Mouse (Mus musculus): ENCODE results near the gene Rundc3a. TPM values are rescaled to one million over a fixed set of nuclear protein-coding genes. Genes with fewer than 3 reads are reported as not detected.
"Not testable (repeated sequence)": the region's sequence is repeated elsewhere in the genome, so short reads cannot be mapped to it uniquely, and the experiment has no call there.

Gene Rundc3a
- total RNA-seq (2021) = under 1 TPM in 1 of 2 experiments, not detected in 1; 0.19 TPM

DNA sequence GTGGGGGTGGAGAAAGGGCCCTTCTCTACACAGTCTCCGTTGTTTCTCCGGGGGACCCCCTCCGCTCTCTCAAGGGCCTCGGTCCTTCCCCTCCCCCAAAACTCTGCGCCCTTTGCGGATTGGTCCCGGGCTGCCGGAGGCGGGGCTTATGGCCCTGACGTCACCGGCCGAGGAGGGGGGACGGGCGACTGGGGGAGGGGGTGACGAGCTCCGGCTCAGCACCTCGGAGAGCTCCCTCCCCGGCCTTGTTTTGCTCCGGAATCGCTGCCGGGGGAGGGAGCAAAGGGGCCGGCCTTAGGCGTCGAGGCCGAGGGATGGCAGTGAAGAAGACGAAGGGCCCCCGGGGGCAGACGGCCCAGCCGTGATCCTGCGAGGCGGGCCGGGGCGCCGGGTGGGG is at the start of gene Rundc3a:
Gene Rundc3a (plus strand): TSS at position 166 of the 397 bp plus-strand sequence.
- DNase-seq = peak; percentile 56 to 68
- intact Hi-C loops (cut with DNase I) = no loop called here

DNA sequence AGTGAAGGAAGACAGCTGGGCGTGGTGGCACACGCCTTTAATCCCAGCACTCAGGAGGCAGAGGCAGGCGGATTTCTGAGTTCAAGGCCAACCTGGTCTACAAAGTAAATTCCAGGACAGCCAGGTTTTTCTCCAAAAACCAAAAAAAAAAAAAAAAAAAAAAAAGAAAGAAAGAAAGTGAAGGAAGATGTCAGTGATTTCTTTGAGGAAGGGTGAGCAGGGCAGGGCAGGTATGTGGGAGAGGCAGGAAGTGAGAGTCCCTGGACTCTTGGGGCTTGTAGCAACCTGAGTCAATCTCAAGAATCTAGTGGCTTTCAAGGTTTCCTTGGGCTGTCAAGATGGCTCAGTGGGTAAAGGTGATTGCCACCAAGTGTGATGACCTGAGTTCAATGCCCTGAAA is 48.7 kb upstream of the Rundc3a start:
- no peak for DNase-seq
- intact Hi-C loops (cut with DNase I) = no loop called here

DNA sequence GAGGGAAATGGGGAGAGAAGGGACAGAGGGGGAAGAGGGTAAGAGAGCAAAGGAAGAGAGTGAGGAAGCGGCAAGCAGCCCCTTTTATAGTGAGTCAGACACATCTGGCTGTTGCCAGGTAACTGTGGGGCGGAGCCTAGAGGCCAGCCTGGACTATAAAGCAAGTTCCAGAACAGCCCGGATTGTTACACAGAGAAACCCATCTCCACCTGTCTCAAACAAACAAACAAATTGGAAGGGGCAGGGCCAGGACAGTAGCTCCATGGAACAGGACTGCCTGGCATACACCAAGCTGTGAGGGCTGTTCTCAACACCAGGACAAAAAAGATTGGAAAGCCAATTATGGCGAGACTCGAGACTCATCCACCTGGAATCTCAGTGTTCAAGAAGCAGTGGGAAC is 46.3 kb upstream of the Rundc3a start:
- DNase-seq = no peak
- intact Hi-C loops (cut with DNase I) = no loop called here

DNA sequence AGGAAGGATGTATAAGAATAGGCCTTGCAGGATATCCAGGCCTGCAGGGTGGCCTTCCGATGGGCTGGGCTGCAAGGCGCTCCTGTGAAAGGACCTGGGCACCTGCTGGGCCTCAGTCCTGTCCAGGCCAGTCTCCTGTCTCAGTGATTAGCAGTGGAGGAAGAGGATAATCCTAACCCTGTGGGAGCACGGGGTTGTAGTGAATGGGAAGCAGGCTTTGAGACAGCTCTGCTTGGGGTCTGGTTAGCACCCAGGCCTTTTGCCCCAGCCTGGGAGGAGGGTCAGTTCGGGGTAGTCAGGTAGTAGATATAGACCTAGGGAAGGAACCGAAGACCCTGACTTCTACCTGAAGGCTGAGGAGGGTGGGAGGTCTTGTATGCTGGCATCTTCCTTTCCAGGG is 45.5 kb upstream of the Rundc3a start:
- no peak for DNase-seq
- intact Hi-C loops (cut with DNase I) = no loop called here

DNA sequence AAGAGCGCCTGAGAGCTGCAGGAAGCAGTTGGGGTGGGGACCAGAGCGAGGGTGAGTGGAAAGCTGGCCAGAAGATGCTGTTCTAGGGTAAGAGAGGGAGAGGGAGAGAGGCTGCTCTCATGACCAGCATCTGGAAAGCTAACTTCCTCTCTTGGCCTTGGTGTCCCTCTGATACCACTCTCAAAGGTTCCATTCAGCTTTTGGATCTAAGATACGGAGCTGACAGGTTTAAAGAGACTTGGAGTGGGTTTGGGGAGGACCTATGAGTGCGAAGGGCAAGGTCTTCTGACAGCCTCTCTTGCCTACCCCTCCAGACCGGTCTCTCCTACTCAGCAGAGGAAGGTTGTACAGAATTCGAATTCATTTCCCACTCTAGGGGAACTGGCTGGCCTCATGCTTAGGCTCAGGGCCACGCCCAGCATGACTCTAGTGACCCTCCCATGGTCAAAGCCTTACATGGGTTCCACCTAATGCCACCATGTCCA is 45.1 kb upstream of the Rundc3a start:
- no peak for DNase-seq
- intact Hi-C loops (cut with DNase I) = no loop called here

DNA sequence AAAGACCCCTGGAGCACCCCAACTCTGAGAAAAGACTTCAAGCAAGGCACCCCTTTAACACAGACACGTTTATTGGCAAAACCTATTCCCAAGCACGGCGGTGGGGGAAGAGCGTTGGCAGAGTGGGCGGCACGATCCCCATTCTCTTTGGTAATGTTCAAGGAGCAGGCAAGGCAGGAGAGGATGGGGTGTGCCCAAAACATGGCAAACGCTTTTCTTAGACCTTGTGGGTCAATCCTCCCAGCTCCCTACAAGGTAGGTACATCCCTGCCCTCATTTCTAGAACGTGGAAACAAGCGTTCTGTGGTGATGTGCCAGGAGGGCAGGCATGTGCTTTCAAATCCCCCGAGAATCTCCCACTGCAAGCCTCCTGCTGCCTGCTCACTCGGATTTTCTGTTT is 44.4 kb upstream of the Rundc3a start:
- intact Hi-C loops (cut with DNase I) = no loop called here
- DNase-seq = no peak

DNA sequence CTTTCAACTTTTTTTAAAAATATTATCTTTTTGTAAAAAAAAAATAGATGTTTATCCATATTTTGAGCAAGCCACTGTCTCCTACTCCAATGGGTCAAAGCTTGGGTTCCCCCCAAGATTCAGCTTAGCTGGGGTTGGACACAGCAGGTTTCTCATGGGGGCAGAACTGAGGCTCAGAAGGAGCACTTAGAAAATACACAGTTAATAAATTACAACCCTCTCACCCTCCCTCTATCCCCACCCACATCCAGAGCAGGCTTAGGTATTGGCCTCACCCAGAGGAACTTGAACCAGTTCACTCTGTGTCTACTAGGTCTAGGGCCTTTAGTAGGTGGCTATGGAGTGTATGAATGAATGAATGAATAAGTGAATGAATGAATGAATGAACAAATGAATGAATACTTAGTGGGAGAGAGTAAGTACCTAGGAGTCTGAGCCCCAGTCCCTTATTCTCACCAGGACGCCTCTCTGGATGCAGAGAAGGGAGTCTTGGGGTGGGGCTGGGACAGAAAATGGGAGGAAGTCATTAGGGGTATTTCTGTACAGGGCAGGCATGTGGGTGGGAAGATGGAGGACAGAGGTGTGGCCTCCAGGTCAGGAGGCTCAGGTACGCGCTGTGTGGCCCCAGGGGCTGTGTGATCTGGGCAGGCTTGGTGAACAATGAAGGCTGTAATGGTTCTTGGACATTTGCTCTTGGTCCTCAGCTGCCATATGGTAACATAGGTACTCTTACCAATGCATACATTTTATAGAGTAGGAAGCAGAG is 43.8 kb upstream of the Rundc3a start:
- intact Hi-C loops (cut with DNase I) = no loop called here
- no peak for DNase-seq

DNA sequence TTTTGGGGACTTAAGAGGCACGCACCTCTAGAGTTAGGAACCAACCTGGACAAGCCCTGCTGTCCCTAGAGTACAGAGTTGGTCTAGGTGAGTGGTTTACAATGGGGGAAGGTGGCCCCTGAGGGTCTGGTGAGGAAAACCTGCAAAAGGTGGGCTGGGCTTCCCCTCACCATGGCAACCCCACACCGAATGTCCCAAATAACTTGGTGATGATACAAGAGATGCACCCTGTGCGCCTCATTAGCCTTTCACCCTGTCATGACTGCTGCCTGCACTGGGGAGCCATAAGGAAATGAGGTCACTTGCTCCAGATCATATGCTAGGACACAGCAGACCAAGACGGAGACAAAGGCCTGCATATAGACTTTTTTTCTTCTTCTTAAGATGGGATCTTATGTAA is 42.8 kb upstream of the Rundc3a start:
- intact Hi-C loops (cut with DNase I) = no loop called here
- no peak for DNase-seq

DNA sequence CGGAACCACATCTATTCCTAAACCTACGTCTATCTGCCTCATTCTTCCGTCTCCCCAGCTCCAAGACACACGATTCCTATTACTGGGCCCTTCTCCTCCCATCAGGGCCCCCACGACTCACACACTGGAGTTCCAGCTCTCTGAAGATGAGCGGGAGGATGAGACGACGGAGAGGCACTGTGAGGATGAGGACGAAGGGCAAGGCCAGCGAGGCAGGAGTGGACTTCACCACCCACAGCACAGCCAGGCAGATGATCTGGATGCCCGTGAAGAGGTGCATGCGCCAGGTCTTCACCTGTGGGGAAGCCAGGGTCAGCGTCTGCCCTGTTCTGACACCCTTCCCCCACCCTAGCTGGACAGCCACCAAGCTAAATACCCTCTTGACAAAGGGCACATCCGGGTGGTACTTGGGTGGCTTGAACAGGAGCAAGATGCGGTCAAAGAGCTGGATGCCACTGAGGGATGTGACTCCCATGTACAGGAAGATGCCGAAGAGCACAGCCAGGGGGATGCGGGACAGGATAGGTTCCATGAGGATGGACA is 42.2 kb upstream of the Rundc3a start:
- intact Hi-C loops (cut with DNase I) = no loop called here

DNA sequence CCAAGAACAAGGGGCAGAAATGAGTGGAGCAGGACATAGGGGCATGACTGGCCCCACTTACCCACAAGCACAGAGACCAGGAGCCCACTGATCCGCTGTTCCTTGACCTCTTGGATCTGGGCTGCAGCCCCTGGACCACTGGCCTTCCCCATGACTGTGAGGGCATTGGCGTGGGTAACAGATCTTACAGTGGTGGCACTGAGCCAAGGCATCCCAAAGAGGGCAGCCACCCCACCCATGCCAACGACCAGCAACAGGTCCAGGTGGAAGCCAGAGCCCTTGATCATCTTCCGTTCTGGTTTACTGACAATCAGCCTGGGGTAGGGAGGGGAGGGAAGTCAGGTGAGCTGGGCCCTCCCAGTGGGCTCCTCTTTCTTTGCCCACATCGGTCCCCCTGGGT is 40.8 kb upstream of the Rundc3a start:
- no peak for DNase-seq
- intact Hi-C loops (cut with DNase I) = no loop called here

More for the DNA sequence above, 42.2 kb upstream of the Rundc3a start:
- no peak for DNase-seq

DNA sequence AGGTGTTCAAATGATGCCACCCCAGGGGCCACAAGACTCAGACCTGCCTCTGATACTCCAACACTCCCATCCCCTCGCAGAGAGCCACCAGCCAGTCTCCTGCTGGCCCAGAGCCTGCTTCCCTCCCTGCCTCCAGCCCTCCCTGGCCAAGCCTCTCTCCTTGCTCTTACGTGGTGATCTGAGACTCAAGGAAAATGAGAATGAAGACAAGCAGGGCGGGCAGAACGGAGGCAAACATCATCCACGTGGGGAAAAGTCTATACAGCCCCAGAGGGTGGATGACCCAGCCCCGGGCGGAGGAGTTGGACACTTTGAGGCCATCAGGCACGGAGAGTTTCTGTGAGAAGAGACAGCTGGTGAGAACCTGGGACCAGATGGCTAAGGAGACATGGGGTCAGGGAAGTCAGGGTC is 40.2 kb upstream of the Rundc3a start:
- intact Hi-C loops (cut with DNase I) = no loop called here
- no peak for DNase-seq

DNA sequence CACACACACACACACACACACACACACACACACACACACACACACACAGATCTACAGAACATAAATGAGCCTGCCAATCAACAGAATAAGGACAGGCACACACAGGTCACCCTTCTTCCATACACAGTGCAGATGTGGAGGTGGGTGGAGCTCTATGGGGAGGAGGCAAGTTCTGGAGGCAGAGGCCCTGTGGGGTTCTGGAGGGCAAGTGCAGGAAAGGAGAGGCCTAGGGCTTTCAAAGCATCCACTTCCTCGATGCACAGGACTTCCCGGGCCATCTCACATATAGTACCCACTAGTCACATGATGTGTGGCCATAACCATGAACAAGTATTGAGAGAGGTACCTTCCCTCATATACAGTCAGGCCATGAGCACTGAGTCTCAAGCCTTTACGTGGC is 37.7 kb upstream of the Rundc3a start:
- no peak for DNase-seq
- intact Hi-C loops (cut with DNase I) = no loop called here

DNA sequence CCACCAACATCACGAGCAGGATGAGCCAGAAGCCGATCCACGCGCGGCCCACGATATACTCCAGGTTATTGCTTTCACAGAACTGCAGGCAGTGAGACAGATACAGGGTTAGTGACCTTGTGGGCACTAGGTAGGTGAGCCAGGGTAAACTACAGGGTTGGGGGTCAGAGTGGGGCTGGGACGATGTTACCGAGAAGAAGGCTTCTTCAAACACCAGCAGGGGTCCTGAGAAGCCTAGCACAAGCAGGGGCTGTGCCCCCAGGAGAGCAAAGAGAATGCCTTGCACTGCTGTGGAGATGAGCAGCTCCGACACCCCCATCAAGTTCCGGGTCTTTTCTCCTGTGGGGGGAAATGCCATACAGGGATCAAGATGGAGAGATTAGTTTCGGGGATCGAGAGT is 37.0 kb upstream of the Rundc3a start:
- intact Hi-C loops (cut with DNase I) = no loop called here
- DNase-seq = no peak

DNA sequence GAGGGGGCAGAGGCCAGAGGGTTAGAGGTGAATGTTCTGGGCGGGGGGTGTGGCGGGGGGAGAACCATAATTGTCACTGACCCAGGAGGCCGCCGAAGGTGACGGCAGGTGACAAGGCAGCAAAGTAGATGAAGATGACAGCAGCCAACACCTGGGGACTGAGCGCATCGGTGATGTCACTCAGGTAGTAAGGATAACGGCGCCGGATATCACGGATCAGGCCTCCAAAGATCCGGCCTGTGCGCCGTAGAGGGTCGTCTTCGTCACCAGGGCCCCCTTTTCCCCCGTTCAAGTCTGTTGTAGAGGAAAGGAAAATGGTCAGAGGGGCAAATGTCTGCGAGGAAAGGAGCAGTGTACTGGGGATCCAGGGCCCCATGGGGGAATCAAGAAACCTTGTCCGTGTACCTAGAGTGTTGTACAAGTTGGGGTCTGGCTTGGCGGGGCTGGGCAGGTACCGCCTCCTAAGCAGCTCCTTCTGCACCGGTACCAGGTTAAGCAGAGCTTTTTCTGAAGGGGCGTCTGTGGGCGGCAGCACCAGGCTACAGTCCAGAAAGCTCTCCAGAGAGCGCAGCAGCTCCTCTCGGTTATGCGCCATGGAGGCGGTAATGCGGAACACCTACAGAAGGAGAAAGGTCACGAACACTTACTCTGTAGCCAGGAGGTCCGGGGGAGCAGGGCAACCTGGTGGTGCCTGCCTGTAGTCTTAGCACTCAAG is 36.4 kb upstream of the Rundc3a start:
- no peak for DNase-seq
- intact Hi-C loops (cut with DNase I) = no loop called here

DNA sequence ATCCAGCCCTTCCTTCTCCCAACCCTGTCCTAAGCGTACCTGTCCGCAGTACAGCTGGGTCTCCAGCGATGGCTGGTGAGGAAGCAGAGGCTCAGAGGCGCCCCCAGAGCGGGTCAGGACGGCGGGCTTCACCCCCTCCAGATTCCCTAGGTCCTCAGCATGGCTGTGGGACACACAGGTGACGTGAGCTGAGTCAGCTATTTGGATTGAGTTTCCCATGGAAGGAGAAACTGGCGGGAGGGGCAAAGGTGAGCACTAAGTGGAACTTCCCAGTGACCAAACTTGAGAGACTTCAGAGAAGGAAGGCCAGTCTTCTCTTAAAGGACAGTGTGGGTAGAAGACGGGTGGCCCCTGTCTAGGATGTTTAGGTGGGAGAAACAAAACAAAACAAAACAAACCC is 34.8 kb upstream of the Rundc3a start:
- intact Hi-C loops (cut with DNase I) = no loop called here
- DNase-seq = no peak

DNA sequence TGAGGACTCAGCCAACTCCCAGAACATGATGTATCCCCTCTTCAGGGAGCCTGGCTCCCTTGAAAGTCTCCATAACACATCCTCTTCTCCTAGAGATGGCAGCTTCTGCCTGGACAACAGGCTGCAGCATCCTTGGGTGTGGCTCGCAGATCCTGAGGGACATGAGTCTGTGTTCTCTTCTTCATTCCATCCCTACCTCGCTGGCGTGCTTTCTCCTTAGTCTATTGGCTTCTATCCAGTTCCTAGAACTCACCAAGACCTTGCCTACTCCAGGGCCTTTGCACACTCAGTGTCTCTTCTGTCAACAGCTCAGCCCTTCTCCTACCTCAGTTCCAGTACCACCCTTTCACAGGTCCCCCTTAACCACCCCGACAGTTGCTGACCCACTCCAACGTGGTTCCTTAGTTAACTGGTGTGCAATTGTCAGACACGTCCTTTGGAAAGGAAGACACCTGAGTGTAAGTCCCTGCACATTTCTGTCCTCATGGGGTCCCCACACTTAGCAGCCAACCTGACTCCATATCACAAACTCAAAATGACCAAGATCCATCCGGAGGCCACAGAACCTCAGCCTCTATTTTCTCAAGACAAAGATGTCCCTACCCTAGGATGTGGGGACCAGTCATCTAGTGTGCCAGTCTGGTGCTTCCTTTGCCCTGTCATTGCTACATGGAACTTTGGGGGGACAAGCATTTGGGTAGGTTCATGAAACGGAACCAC is 31.3 kb upstream of the Rundc3a start:
- no peak for DNase-seq

DNA sequence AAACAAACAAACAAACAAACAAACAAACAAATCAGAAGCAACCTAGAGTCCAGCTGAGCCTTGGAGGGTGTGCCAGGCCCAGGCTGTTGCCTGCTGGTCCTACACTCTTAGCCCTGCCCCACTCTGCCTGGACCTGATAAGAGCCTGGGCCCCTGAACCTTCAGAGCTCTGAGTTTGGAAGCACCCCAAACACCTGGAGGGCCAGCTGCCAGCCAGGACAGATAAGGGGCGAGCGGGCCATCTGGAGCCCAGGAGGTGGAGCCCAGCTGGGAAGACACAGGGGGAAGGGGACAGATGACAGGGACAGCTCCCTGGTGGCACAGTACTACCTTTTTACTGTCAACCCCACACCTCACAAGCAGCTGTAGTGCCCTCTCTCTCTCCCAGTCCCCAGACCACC is 29.6 kb upstream of the Rundc3a start:
- DNase-seq = no peak
- intact Hi-C loops (cut with DNase I) = no loop called here

More for the DNA sequence above, 31.3 kb upstream of the Rundc3a start:
- intact Hi-C loops (cut with DNase I) = no loop called here

DNA sequence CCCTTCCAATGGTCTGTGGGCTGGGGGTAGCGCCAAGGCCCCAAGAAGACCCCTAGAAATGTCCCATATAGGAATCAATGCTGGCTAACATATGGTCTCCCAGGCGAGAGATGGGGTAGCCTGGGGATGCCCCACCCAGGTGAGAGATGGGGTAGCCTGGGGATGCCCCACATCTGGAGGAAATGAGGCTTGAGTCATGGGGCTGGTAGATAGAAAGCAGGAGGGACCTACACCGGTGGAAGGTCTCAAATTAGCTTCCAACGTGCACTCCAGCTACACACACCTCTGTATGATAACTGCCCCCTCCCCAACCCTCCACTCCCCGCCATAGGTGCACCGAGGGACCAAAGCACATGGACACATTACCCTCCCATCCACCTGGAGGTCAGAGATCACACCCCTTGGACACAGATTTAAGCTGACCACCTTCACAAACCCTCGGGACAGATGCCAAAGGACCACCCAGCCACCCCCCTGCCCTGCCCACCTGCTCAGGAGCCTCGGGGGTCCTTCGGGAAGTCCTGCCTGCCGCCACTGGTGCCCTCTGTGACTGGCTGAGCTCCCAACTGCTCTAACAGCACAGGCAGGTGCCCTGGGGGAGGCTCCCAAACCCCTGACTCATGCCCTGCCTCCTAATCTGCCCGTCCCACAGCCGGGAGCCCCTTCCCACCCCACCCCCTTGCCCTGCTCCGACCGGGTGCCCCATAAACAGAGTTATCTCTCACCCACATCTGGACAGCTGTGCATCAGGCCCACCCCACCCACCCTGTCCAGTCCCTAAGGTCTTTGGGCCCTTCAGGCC is 28.4 kb upstream of the Rundc3a start:
- no peak for DNase-seq
- intact Hi-C loops (cut with DNase I) = no loop called here

DNA sequence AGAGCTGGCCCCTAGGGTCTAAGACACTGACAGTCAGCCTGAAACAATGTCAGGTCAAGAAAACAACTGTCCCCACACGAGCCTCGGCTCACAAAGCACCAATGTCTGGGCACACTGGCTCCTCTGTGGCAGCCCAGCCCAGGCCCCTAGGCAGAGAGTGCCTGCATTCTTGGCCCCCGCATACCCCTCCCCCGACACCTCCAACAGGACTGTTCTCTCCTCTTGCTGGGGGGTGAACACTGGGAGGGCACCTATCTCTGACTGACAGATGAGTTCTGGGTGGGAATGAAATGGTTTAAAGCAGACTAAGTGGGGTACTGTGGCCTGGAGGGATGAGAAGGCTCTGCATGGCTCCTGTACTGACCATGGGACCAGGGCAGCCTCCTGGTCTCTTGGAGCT is 27.5 kb upstream of the Rundc3a start:
- DNase-seq = no peak
- intact Hi-C loops (cut with DNase I) = no loop called here

DNA sequence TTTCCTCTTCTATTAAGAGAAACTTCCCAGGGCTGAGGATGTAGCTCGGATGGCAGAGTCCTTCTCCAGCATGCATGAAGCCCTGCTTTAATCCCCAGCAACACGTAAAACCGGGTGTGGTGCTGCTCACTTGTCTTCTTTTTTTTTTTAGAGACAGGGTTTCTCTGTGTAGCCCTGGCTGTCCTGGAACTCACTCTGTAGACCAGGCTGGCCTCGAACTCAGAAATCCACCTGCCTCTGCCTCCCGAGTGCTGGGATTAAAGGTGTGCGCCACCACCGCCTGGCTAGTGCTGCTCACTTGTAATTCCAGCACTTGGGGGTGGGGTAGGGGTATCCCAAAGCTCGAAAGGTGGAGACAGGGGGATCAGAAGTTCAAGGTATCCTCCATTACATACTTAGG is 27.1 kb upstream of the Rundc3a start, which contains the start of gene Slc4a1:
Gene Slc4a1 (minus strand): TSS at position 101 of the 400 bp plus-strand sequence.
- intact Hi-C loops (cut with DNase I) = not testable (repeated sequence)

More for the DNA sequence above, 27.1 kb upstream of the Rundc3a start, which contains the start of gene Slc4a1:
- not testable (repeated sequence) for DNase-seq

Measured in heart, postnatal 36 days (tissue).